Mouse (Mus musculus) kidney, adult 2 months (tissue): ENCODE measurements at regions not wholly inside any gene's neighbourhood (a gene's known extent, or its start where the extent isn't known, plus 50 kb on each side); places are given as distances from the start of the nearest gene placed in this dataset.

Experiments
- CTCF ChIP-seq: fragments of 200-500 bp; conservative IDR thresholded peaks from 2 replicates; pipeline ENCODE4 v1.5.1; 2011; ENCODE audit warnings: low read depth, mild to moderate bottlenecking, control low read depth, low read length, moderate library complexity, mixed read lengths; ENCODE audit not compliant: insufficient read depth, insufficient read length
- POLR2A ChIP-seq: fragments of 200-500 bp; IDR thresholded peaks from one replicate; pipeline ENCODE4 v1.6.1; 2011; ENCODE audit warnings: low read depth, low read length, control low read depth

DNA sequence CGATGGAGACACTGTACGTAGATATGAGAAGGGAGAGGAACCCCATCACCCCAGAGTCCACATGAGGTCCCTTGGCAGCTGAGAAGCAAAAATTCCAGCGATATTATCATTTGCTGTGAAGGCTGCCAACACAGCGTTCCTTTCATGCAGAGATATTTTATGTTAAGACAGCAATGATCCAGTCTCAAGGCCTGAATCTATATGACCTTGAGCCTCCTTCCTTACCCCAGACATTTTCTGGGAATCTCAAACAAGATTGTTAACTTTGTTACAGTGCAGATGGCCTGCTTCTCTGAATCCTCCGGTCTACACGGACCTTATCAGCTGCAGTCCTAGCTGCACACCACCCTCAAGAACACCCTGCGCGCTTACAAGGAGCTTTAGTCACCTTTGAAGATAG, 106.1 kb downstream of the Edn3 start:
- TF ChIP-seq CTCF (no peak), POLR2A (no peak)
